Mouse (Mus musculus) G1E (cell line): ENCODE results near the gene Rnf168.
"Not testable (repeated sequence)": the region's sequence is repeated elsewhere in the genome, so short reads cannot be mapped to it uniquely, and the experiment has no call there.

ENCODE experiments used
- CTCF ChIP-seq: IDR thresholded peaks from 2 replicates; pipeline ENCODE4 v1.5.1; 2012; ENCODE audit warnings: low read depth, low read length, inconsistent platforms, mixed read lengths
- POLR2AphosphoS5 ChIP-seq: IDR thresholded peaks from 2 replicates; pipeline ENCODE4 v1.6.1; 2012; ENCODE audit warnings: low read depth, low read length, inconsistent platforms; ENCODE audit not compliant: insufficient replicate concordance

- TF ChIP-seq POLR2AphosphoS5, CTCF: not testable (repeated sequence)
Observed at GRCm38 (mm10) chr16:32232050-32232449, 45.2 kb upstream of the Rnf168 start.
